Mouse (Mus musculus) monocyte, adult 2 months (primary cell): ENCODE data around the gene Ptprc.
A peak's percentile ranks its signal among the peaks of the same experiment; 100 is the strongest.

Experiments
- DNase-seq, 2 experiments: peaks; one replicate each; pipeline ENCODE4 v3.0.0; 2022; ENCODE audit warnings: low spot score in 2 of 2, low read depth in 1 of 2

Ptprc gene

DNA sequence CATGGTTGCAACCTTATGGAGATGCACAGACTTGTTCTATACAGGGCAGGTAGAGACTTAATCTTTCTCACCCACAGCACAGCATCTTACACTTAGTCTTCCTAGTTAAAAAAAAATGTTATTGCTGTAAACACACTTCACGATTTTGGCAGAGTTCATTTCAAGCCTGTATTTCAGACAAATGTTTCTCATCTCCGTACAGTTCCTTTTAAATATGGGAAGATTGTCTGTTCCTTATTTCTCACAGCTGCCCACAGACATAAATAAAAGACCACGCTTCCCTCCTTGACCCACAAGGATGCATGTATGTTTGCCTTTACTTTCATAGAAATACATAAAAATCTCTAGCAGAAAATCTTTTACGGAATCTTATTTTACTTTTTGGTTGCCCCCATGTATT, 22.4 kb downstream of the Ptprc start:
- DNase-seq = no peak

DNA sequence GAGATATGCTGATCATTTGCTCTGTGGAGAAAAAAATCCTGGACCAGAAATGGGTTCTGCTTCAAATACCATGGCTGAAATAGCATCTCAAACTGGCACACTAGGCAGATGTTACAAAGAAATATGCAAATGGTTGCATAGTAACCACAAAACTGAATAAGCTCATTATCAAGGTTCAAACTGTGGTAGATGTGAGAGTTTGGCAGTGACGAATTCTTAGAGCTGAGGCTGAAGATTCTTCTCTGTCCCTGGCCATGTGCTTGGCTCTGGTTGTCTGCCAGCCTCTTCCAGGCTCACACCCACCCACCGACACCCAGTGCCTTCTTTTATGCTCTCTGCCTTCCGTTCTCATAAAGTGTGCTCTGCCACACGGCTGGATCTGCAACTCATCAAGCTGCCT, 26.7 kb downstream of the Ptprc start:
- DNase-seq = no peak

DNA sequence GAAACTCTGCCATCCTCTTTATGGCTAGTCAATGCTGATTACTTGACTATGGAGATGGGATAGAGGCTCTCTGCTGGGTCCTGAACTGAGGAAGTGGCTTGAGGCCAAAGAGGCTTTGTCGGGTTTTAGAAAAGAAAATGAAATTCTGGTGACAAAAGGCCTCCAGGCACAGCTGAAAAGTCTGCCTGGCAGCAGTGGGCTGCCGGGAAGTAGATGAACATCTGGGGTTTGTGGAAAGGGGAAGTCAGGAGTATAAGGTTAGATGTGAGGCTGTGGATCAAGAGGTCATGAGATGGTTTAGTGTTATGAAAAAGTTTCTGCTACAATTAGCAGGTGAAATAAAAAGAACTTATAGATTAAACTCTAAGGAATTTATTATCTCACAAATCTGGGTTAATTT, 29.9 kb downstream of the Ptprc start:
- no peak for DNase-seq

DNA sequence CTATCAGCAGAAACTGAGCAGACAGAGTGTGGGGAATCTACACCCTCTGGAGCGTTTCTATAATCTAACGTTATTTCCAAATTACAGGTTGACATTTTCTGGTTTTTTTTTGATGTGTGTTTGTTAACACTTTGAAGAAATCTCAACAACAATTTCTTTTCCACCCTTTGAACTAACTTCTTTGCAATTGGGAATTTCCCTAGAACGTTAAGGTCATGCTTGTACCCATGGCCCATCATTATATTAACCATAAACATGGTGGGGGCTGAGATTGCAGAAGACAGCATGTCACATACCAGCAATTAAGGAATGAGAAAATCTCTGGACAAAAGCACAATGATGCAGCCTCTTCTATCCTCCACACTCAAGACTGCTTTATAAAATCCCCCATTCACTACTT, 30.4 kb downstream of the Ptprc start:
- no peak for DNase-seq

DNA sequence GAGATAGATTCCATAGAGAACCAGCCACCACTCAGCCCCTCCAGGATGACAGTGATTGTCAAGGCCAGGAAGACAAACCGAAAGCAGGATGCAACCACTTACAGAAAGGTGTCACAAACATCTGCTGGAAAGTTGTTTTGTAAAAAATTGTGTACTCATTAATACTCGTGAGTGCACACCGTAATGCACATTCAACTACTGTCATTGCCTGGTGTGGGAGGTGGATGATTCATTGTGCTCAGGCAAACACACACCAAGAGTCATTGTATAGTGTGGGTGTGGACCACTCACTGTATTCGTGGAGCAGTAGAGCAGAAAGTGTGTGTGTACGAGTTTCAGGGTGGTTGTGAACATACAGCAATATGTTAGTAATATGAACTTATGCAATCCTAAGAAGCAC, 31.1 kb downstream of the Ptprc start:
- DNase-seq = no peak

DNA sequence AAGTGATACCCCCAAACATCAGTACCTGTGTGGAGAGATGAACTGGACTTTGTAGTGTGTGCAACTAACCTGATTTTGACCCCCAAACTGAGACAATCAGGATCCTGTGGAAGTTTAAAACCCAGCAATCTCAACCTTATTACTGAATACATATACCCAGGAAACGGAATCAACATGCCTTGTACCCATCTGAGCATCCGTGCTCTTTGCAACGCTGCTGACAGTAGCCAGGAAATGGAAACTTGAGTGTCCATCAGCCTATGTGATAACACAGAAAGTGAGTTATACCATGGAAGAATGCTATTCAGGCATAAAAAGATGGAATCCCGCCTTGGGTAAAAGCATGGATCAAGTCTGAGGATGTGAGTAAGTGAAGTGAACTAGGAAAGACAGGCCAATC, 34.7 kb downstream of the Ptprc start:
- DNase-seq = no peak

DNA sequence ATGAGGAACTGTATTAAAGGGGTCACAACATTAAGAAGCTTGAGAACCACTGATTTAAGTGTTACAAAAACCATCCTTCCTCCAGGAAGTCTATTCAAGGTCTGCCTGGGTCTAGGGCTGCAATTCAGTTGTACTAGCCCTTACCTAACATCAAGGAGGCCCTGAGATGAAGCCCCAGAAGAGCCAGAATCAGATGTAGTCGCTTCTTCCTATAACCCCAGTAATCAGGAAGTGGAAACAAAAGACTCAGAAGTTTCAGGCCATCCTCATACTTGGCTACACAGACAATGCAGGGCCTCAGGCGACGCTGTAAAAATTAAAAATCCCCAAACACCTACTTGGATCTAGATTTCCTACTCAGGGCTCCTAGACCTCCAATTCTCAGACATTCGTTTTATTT, 37.8 kb downstream of the Ptprc start:
- no peak for DNase-seq

DNA sequence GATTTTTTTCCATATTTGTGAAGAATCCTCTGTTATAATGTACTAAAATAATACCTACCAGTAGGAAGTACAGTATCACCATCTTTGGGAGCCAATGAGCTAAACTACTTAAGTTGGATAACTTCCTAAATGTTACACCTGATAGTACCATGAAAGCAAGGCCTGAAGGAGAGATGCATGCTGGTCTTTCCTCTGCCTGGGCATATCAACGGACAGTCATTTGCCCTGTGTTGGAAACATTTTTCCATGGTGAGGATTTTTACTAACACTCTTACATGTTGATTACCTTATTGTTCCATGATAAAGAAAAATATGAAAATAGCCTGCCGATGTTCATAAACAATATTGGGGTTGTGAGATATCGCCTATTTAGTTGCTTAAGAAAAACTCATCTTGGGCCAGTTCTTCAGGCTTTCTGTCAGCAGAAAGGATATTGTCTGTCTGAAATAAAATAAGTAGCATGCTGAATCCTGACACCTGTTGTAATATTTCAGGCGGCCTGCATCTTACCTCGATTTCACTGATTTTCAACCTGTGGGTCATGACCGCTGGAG, 38.4 kb downstream of the Ptprc start:
- DNase-seq = no peak

DNA sequence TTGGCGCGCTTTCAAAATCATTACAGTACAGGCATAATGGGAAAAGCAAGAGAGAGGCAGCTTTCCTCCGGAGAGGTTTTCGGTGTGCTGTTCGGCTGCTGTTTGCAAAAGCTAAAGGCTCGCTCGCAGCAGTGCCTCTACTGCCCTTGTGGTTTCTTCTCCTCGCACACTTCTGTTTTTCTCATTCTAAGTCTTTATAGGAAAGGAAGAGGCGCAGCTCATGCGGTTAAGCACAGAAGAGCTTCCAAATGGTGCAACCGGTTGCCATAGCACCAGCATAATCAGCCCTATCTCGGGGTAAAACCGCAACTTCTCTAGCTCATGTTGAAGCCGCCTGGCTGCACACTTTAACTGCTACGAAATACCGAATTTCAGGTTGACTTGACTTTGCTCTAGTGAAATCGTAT, 39.1 kb downstream of the Ptprc start:
- DNase-seq = peak; percentile 76 to 81

DNA sequence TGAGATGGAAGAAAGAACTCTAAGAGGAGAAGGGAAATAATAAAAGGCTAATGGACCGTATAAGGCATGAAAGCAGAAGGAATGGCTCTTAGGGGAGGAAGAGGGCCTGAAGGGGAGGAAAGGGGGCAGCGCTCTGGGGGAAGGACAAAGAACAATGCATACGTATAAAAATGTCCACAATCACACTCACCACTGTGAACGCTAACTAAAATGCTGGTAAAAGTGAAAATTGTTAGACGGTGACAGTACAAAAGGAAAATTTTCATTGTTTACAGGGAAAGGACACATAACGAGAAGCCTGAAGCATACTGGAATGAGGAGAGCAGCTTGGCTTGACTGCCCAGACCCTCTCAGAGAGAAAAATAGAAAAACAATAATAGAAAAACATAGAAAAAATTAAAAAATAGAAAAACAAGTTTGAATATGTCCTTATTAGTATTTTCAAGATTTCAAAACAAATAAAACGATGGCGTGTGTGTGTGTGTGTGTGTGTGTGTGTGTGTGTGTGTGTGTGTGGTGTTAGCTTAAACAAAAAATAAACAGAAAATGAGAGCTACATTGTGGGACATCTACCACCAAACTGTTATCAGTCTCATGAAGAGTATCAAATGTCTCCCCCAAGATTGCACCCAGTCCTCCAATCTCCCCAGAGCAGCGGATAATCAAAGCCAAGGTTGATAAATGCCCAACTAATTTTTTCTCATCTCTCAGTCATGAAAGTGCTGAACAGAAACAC, 39.7 kb downstream of the Ptprc start:
- DNase-seq = no peak

DNA sequence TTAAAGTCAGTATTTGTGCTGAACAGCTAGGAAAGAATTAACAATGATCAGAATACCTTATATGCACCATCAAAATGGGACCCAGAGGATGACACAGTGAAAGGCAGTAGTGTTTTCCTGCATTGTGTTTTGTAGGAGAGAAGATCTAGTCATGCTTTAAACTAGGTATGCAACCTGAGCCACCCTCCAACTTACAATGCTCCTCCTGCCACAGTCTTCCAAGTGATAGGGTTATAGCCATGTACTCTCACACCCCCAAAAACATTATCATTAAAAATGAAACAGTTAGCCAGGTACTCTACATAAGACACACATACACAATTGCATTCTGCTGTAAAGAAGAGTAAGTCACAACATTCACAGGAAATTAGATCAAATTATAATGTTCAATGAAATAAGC, 40.4 kb downstream of the Ptprc start:
- DNase-seq = no peak

DNA sequence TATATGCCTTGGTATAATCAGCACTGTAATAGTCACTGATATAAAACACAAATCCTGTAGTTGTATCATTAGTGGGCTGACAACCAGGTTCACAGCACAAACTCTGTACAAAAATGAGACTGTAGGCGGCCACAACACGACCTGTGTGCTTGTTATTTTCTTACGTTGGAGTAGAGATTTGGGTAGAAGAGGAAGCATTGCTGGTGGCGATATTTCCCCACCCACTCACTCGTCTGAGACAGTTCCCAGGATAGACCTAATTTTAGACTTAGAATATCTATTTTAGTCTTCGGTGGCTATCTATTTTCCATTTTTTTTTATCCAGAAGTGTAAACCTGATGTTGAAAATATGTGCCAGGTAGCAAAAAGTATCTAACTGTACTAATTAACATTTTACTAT, 41.2 kb downstream of the Ptprc start:
- DNase-seq = peak in 1 of 2 experiments; percentile 24

DNA sequence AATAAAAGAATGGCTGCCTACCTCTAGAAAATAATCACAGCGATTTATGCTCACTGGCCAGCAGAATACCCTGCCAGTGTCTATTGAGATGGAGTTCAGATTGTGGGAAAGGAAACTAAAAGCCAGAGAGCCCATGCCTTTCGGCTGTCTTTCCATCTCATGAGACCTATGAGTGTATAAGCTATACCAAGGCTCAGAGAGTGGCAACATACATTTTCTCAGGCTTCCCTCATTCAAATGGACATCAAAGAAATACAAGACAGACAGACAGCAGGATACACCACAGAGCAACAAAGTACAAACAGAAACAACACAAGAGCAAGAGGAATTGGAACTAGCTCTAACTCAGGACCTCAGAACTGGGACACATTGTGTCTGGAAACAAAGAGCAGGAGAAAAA, 43.8 kb downstream of the Ptprc start:
- DNase-seq = no peak

DNA sequence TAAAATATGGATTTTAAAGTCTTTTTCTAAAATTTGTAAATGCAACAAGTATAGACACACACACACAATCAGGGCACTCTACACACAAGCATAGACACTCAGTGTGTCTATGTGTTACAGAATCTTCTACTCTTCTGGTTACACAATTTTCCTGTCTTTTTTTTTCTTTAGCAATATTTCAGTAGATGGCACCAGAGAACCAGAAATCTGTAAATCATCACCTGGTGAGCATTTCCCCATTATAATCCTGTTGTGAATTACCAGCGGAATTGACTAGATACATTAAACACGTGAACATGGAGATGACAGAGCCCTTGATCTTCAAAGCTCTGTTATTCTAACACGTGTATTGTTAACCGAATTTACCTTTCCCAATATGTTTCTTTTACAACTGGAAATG, 45.4 kb downstream of the Ptprc start:
- DNase-seq = no peak

DNA sequence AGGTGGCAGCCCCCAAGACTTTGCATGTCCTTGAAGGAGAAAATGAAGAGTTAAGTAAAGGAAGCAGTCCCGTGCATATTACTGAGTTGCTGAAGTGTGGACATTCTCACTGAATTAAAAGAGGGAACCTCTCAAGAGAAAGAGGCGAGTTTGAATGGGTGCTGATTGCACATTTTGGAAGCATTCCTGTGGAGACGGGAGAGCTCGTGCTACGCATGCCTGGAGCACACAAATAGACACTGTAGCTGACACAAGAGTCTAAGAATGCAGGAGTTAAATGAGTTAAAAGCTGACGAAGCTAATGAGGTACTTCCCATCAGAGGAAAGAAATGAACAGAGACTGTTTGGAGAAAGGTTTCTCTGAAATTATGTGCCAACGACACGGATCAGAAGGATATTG, 48.7 kb downstream of the Ptprc start:
- DNase-seq = no peak

DNA sequence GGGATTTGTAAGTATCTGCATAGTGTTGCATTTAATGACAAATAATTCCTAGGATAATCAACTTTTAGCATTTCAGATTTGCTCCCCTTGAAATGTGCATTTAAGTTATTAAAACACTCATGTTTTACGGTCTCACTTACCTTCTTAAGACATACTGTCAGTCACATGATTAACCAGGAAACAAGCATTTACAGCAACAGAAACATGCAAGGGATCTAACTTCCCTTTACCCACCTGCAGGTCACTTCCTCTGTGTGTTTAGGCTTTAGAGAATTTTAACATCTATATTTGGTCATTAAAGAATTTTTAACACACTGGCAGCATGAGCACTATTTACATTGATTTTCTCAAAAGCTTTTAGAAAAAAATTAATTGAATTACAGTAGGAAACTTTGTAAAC, 50.2 kb downstream of the Ptprc start:
- no peak for DNase-seq

DNA sequence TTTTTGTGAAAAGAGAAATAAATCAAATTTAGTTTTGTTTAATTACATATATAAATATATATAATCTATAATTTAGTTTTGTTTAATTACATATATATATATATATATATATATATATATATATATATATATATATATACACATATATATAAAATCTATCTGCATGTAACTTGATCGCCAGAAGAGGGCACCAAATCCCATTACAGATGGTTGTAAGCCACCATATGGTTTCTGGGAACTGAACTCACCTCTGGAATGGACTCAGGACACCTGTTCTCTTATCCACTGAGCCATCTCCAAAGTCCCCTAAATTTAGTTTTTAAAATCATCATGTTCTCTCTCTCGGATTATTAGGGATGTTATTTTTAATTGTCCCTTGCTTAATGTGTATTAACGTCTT, 51.6 kb downstream of the Ptprc start:
- no peak for DNase-seq

DNA sequence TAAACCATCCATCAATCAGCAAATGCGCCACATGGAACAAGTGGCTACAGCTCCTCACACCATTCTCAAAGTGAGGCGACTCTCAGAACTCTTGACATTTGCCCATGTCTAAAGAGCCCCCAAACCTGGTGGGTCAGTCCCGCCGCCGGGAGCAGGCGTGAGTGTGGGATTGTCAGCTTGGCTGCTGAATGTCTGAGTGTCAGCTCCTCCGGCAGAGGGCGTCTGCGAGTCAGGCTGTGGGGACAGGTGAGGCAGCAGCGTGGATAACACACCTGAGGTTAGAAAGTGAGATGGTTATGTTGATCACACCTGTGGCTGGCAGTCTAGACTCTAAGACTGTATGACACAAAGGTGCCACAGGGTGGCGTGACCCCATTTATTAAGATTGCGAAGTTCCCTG, 55.6 kb downstream of the Ptprc start:
- DNase-seq = no peak

DNA sequence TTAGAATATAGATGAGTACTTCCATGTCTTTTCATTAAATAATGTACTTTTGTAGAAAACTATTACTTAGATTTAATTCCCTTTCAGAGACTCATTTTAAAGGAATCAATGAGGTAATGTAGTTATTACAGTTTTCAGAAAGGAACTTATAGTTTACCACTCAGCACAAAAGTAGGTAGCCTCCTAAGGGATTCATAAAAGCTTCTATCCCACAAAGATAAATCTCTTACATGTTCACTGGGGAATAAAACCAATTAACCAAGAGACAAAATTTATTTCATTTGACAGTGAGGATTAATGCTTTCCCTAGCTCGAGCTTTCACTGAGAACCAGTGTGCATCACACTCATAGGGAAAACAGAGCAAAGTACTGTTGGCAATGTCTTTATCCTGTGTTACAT, 82.3 kb downstream of the Ptprc start:
- no peak for DNase-seq

DNA sequence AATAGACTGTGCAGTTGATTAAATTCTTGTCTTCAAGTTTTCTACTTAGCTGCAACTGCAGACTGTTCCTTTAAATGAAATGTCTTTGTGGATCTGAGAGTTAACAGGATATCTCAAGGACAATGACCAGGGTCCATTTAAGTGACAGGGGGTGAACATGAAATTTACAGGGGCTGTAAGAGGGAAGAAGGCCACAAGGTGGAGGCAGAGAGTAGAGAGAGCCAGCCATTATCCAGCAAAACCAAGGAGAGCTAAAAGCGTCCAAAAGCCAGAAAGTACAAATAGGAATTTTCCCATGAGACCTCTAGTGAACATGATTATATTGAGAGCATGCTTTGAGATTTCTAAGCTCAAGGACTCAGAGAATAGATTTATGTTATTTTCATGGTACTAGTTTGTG, 89.7 kb downstream of the Ptprc start:
- DNase-seq = no peak

DNA sequence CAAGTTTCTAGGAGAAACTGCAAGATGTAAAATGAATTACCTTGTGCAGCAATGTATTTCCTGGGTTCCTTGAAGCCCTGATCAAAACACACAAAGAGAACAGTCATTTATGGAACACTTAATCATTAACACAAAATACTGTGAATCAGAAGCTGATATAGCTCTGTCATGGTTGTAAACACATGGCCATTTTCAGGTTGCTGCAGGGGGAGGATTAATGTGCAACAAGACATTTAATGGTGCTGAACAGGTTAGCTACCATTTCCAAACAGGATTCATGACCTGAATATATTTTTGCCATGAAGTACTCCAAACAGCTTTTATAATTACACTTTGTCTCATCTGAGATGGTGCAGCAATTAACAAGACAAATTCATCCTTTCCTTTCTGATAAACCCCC, 91.8 kb downstream of the Ptprc start:
- no peak for DNase-seq

DNA sequence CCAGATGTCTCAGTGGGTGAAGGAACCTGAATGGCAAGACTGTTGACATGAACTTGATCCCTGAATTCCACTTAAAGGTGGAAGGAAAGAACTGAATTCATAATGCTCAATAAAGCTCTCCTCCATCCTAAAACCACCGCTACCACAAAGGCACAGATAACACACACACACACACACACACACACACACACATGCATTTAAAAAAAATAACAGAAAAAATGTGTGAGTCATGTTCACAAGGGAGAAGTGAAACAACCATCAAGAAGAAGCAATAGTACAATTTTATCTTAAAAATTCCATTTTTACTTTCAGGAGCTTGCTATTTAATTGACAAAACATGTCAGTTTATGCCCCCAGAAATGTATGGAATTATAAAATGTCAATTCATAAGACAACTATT, 95.2 kb downstream of the Ptprc start:
- DNase-seq = no peak

DNA sequence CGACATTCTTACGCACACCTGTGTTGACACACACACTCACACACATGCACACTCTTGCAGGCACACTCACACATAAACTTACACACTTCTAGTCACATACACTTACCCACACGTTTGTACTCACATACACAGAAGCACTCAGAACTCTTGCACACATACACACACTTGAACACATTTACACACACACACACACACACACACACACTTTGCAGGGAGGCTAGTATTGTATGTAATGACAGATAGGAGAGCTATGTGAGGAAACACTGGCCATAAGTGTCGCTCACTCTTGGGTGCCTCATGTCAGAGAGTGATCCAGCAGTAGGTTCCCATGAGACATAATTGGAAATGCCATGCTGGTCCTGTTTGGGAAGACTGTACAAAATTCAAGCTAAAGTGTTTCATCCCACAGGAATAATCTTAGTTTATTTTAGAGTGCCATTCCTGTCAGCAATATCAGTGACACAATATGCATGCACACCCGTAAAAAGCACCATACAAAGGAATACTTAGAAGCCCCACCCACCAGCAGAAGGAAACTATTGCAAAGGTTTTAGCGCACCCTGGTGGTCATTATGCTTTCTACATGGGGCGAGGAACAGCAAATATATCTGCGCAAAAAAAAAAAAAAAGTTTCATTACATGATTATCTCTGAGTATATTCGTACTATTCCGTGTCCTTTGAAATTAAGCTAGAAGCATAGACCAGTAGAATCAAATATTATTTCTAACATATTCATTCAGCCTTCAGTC, 131.1 kb downstream of the Ptprc start:
- DNase-seq = peak; percentile 24 to 47
